Mouse (Mus musculus) MEL (cell line): ENCODE measurements around the gene Clcn6. TPM values are rescaled to one million over a fixed set of nuclear protein-coding genes. Genes with fewer than 3 reads are reported as not detected.

Source experiments
- DNase-seq: peaks from one replicate; pipeline ENCODE4 v3.0.0; 2011; ENCODE audit warnings: low read depth, low spot score
- H3K27ac ChIP-seq: 2 replicates; pipeline ENCODE4 v1.5.1; 2012; ENCODE audit warnings: low read depth, mild to moderate bottlenecking, control low read depth, low read length, moderate library complexity; ENCODE audit not compliant: control insufficient read depth
- H3K27me3 ChIP-seq, 2 experiments: fragments of 150-350 bp in 1 of 2; sonication (generic) in 1 of 2; 2 replicates each; pipeline ENCODE4 v1.6.1; 2012; ENCODE audit warnings: low read length in 2 of 2, mild to moderate bottlenecking in 2 of 2, improper control_type of control experiment in 1 of 2, moderate library complexity in 1 of 2; ENCODE audit not compliant: insufficient read depth in 2 of 2, control insufficient read depth in 1 of 2
- H3K36me3 ChIP-seq, 2 experiments: 2 replicates each; pipeline ENCODE4 v1.6.1; 2012 to 2014; ENCODE audit warnings: low read length in 2 of 2, improper control_type of control experiment in 1 of 2, inconsistent platforms in 1 of 2, mild to moderate bottlenecking in 1 of 2; ENCODE audit not compliant: insufficient read depth in 2 of 2, control insufficient read depth in 1 of 2
- H3K4me1 ChIP-seq, 2 experiments: fragments of 150-350 bp in 1 of 2; sonication (generic) in 1 of 2; 2 replicates each; pipeline ENCODE4 v1.6.1; 2012; ENCODE audit warnings: low read length in 2 of 2, improper control_type of control experiment in 1 of 2, mild to moderate bottlenecking in 1 of 2; ENCODE audit not compliant: insufficient read depth in 2 of 2, control insufficient read depth in 1 of 2
- H3K4me3 ChIP-seq, 2 experiments: fragments of 150-350 bp in 1 of 2; sonication (generic) in 1 of 2; 2 replicates each; pipeline ENCODE4 v1.5.1; 2012; ENCODE audit warnings: low read depth in 2 of 2, low read length in 2 of 2, mild to moderate bottlenecking in 2 of 2, moderate library complexity in 2 of 2, control low read depth in 1 of 2, improper control_type of control experiment in 1 of 2; ENCODE audit not compliant: control insufficient read depth in 1 of 2, insufficient read depth in 1 of 2
- H3K79me2 ChIP-seq: 2 replicates; pipeline ENCODE4 v1.6.1; 2012; ENCODE audit warnings: mild to moderate bottlenecking, low read length, moderate library complexity; ENCODE audit not compliant: control insufficient read depth, poor library complexity, insufficient read depth
- H3K9ac ChIP-seq: 2 replicates; pipeline ENCODE4 v1.6.1; 2012; ENCODE audit warnings: low read depth, mild to moderate bottlenecking, control low read depth, low read length, moderate library complexity; ENCODE audit not compliant: control insufficient read depth, poor library complexity, severe bottlenecking
- H3K9me3 ChIP-seq: fragments of 150-350 bp; sonication (generic); replicated peaks from 2 replicates; pipeline ENCODE4 v1.6.1; 2012; ENCODE audit warnings: mild to moderate bottlenecking, low read length, improper control_type of control experiment, moderate library complexity; ENCODE audit not compliant: insufficient read depth
- BHLHE40 ChIP-seq: IDR thresholded peaks from 2 replicates; pipeline ENCODE4 v1.6.1; 2012; ENCODE audit warnings: low read depth, mild to moderate bottlenecking, inconsistent platforms, low read length, improper control_type of control experiment, borderline replicate concordance
- CHD1 ChIP-seq: IDR thresholded peaks from 2 replicates; pipeline ENCODE4 v1.6.1; 2012; ENCODE audit warnings: low read depth, mild to moderate bottlenecking, inconsistent platforms, low read length, improper control_type of control experiment
- CHD2 ChIP-seq: IDR thresholded peaks from 2 replicates; pipeline ENCODE4 v1.6.1; 2011; ENCODE audit warnings: low read length, improper control_type of control experiment
- CTCF ChIP-seq, 3 experiments: IDR thresholded peaks in 2 of 3; conservative IDR thresholded peaks in 1 of 3; 2 replicates each; pipeline ENCODE4 v1.5.1; 2011 to 2012; ENCODE audit warnings: low read length in 3 of 3, low read depth in 2 of 3, mild to moderate bottlenecking in 2 of 3, improper control_type of control experiment in 1 of 3, inconsistent platforms in 1 of 3, mixed read lengths in 1 of 3, moderate library complexity in 1 of 3; ENCODE audit not compliant: control insufficient read depth in 1 of 3, insufficient read depth in 1 of 3, poor library complexity in 1 of 3, severe bottlenecking in 1 of 3
- E2F4 ChIP-seq: IDR thresholded peaks from 2 replicates; pipeline ENCODE4 v1.6.1; 2011; ENCODE audit warnings: low read depth, low read length, improper control_type of control experiment, borderline replicate concordance
- EP300 ChIP-seq, 2 experiments: IDR thresholded peaks; 2 replicates each; pipeline ENCODE4 v1.6.1; 2011; ENCODE audit warnings: improper control_type of control experiment in 2 of 2, low read length in 2 of 2, low read depth in 1 of 2, mild to moderate bottlenecking in 1 of 2
- GATA1 ChIP-seq: IDR thresholded peaks from 2 replicates; pipeline ENCODE4 v1.6.1; 2011; ENCODE audit warnings: low read depth, low read length, improper control_type of control experiment
- HCFC1 ChIP-seq: IDR thresholded peaks from 2 replicates; pipeline ENCODE4 v1.6.1; 2012; ENCODE audit warnings: low read depth, mild to moderate bottlenecking, inconsistent platforms, low read length, improper control_type of control experiment, moderate library complexity
- JUND ChIP-seq: IDR thresholded peaks from 2 replicates; pipeline ENCODE4 v1.6.1; 2011; ENCODE audit warnings: low read depth, mild to moderate bottlenecking, improper control_type of control experiment, low read length
- KAT2A ChIP-seq: conservative IDR thresholded peaks from 2 replicates; pipeline ENCODE4 v1.6.1; 2012; ENCODE audit warnings: low read depth, low read length, improper control_type of control experiment, inconsistent platforms
- MAFK ChIP-seq: IDR thresholded peaks from 2 replicates; pipeline ENCODE4 v1.6.1; 2011; ENCODE audit warnings: low read depth, mild to moderate bottlenecking, low read length, improper control_type of control experiment, borderline replicate concordance
- MYB ChIP-seq: IDR thresholded peaks from 2 replicates; pipeline ENCODE4 v1.6.1; 2011; ENCODE audit warnings: mild to moderate bottlenecking, low read depth, low read length, improper control_type of control experiment
- MYC ChIP-seq: IDR thresholded peaks from 2 replicates; pipeline ENCODE4 v1.6.1; 2011; ENCODE audit warnings: low read depth, mild to moderate bottlenecking, low read length, improper control_type of control experiment, moderate library complexity
- POLR2AphosphoS2 ChIP-seq: IDR thresholded peaks from 2 replicates; pipeline ENCODE4 v1.6.1; 2011; ENCODE audit warnings: low read length, improper control_type of control experiment
- RAD21 ChIP-seq: IDR thresholded peaks from 2 replicates; pipeline ENCODE4 v1.6.1; 2011; ENCODE audit warnings: mild to moderate bottlenecking, low read depth, low read length, improper control_type of control experiment
- RCOR1 ChIP-seq: IDR thresholded peaks from 2 replicates; pipeline ENCODE4 v1.6.1; 2012; ENCODE audit warnings: low read depth, mild to moderate bottlenecking, inconsistent platforms, low read length, improper control_type of control experiment
- SMC3 ChIP-seq: IDR thresholded peaks from 2 replicates; pipeline ENCODE4 v1.6.1; 2011; ENCODE audit warnings: low read depth, low read length, improper control_type of control experiment
- TAL1 ChIP-seq: IDR thresholded peaks from 2 replicates; pipeline ENCODE4 v1.6.1; 2012; ENCODE audit warnings: mild to moderate bottlenecking, inconsistent platforms, low read length, moderate library complexity, mixed read lengths
- TCF12 ChIP-seq: IDR thresholded peaks from 2 replicates; pipeline ENCODE4 v1.6.1; 2014; ENCODE audit warnings: low read depth, mild to moderate bottlenecking, inconsistent platforms, low read length, improper control_type of control experiment, moderate library complexity
- UBTF ChIP-seq: IDR thresholded peaks from 2 replicates; pipeline ENCODE4 v1.6.1; 2012; ENCODE audit warnings: low read depth, mild to moderate bottlenecking, inconsistent platforms, low read length, improper control_type of control experiment, moderate library complexity, borderline replicate concordance; ENCODE audit not compliant: insufficient read depth
- USF2 ChIP-seq, 2 experiments: IDR thresholded peaks; 2 replicates each; pipeline ENCODE4 v1.6.1; 2011 to 2012; ENCODE audit warnings: improper control_type of control experiment in 2 of 2, low read length in 2 of 2, borderline replicate concordance in 1 of 2, inconsistent platforms in 1 of 2, low read depth in 1 of 2, mild to moderate bottlenecking in 1 of 2; ENCODE audit not compliant: insufficient read depth in 1 of 2
- ZNF384 ChIP-seq: IDR thresholded peaks from 2 replicates; pipeline ENCODE4 v1.6.1; 2012; ENCODE audit warnings: low read depth, mild to moderate bottlenecking, inconsistent platforms, low read length, improper control_type of control experiment
- polyA plus RNA-seq, 2 experiments: library from polyadenylated mRNA; stranded (reverse) in 1 of 2; unstranded in 1 of 2; fragments of >175 nt in 1 of 2; fragments of >200 nt in 1 of 2; gene quantifications; 2 replicates each; pipeline versions ENCODE4 v1.2.1 to v1.2.4; 2012; ENCODE audit warnings: low replicate concordance in 2 of 2, low read depth in 1 of 2; ENCODE audit not compliant: insufficient read length in 2 of 2, insufficient read depth in 1 of 2, missing spikeins in 1 of 2
- total RNA-seq: library from RNA; depleted of rRNA; stranded (reverse); fragments of 300-350 nt; gene quantifications from 2 replicates; pipeline ENCODE4 v1.2.3, GENCODE M21; 2012

The Clcn6 gene
- total and polyA plus RNA-seq, 3 experiments = 5.8 to 17.5 TPM; not detected in 1

- no peak overlapping the region for H3K9ac ChIP-seq
- DNase-seq = no peak
- H3K9me3 ChIP-seq = no peaks in the 10 kb centered on the region
- H3K27me3 ChIP-seq = no peaks in the 10 kb centered on the region; a peak in 1 of 4 replicates
- no peak overlapping the region for H3K27ac ChIP-seq
- H3K36me3 ChIP-seq = peaks cover 0 to 4% of the 10 kb centered on the region in 2 experiments; a peak in 1 of 4 replicates
- TF ChIP-seq BHLHE40 (no peak), POLR2AphosphoS2 (no peak), ZNF384 (no peak), TAL1 (no peak), MYC (no peak), CHD1 (no peak), UBTF (no peak), RCOR1 (no peak), TCF12 (no peak), CHD2 (no peak), CTCF (IDR thresholded peaks at IDR 0.05 in 2 of 3, conservative IDR thresholded peaks at IDR 0.05 in 1 of 3; ENCODE audit: control insufficient read depth in 1 of 3, insufficient read depth in 1 of 3, low read depth in 2 of 3, low read length in 3 of 3, poor library complexity in 1 of 3, severe bottlenecking in 1 of 3) (no peak), KAT2A (no peak), MAFK (no peak), MYB (no peak), E2F4 (no peak), JUND (no peak), SMC3 (no peak), USF2 (IDR thresholded peaks at IDR 0.05; ENCODE audit: borderline replicate concordance in 1 of 2, insufficient read depth in 1 of 2, low read depth in 1 of 2, low read length in 2 of 2) (no peak), RAD21 (no peak), HCFC1 (no peak)
- TF ChIP-seq, all 39 proteins: peak for 0
- H3K79me2 ChIP-seq = no peaks in the 10 kb centered on the region
- peaks cover 0 to 4% of the 10 kb centered on the region in 2 experiments; a peak in 2 of 4 replicates for H3K4me1 ChIP-seq
- H3K4me3 ChIP-seq = no peak overlapping the region
Measured at GRCm38 (mm10) chr4:147977726-147978125, 60.9 kb downstream of the Clcn6 start.

GRCm38 (mm10) chr4:147976237-147976636 is 62.4 kb downstream of the Clcn6 start:
- DNase-seq = peak; percentile 18
- Histone ChIP-seq H3K27ac (no peak overlapping the region), H3K27me3 (no peaks in the 10 kb centered on the region; a peak in 1 of 4 replicates), H3K4me3 (no peak overlapping the region), H3K9me3 (no peaks in the 10 kb centered on the region), H3K36me3 (peaks cover 0 to 4% of the 10 kb centered on the region in 2 experiments; a peak in 1 of 4 replicates), H3K9ac (no peak overlapping the region), H3K79me2 (no peaks in the 10 kb centered on the region), H3K4me1 (peaks cover 0 to 4% of the 10 kb centered on the region in 2 experiments; a peak in 2 of 4 replicates)
- TF ChIP-seq GATA1 = no peak
- no peak for TF ChIP-seq UBTF
- peak in 1 of 2 experiments; percentile 38; a peak in 1 of 4 replicates for TF ChIP-seq EP300 (IDR thresholded peaks at IDR 0.05; ENCODE audit: low read depth in 1 of 2, low read length in 2 of 2)
